Mouse (Mus musculus) lung, adult 2 months (tissue): ENCODE measurements around the gene Mrps23.
"Not testable (repeated sequence)": the region's sequence is repeated elsewhere in the genome, so short reads cannot be mapped to it uniquely, and the experiment has no call there.

Experiments
- CTCF ChIP-seq: fragments of 200-500 bp; IDR thresholded peaks from 2 replicates; pipeline ENCODE4 v1.5.1; 2011; ENCODE audit warnings: mild to moderate bottlenecking, low read length, control low read depth; ENCODE audit not compliant: insufficient read depth
- POLR2A ChIP-seq: fragments of 200-500 bp; IDR thresholded peaks from 2 replicates; pipeline ENCODE4 v1.6.1; 2011; ENCODE audit warnings: low read depth, mild to moderate bottlenecking, control low read depth, low read length, borderline replicate concordance; ENCODE audit errors: extremely low read depth

- TF ChIP-seq CTCF, POLR2A: not testable (repeated sequence)
Measured at GRCm38 (mm10) chr11:88195699-88196098, 8.5 kb upstream of the Mrps23 start.
